Mouse (Mus musculus) embryonic facial prominence, embryonic 12.5 days (tissue): ENCODE measurements at regions not wholly inside any gene's neighbourhood (a gene's known extent, or its start where the extent isn't known, plus 50 kb on each side); places are given as distances from the start of the nearest gene placed in this dataset.
"Not testable (repeated sequence)": the region's sequence is repeated elsewhere in the genome, so short reads cannot be mapped to it uniquely, and the experiment has no call there.

ENCODE experiments used
- ATAC-seq: fragments of 200-750 bp; cut with Nextera tagmentation; 2 replicates; pipeline ENCODE4 v1.8.0; 2017; ENCODE audit not compliant: insufficient number of reproducible peaks, insufficient read depth, low FRiP score, low TSS enrichment
- H3K27ac ChIP-seq: fragments of 300-500 bp; sonication (generic); 2 replicates; pipeline ENCODE4 v1.5.1; 2016; ENCODE audit warnings: mild to moderate bottlenecking
- H3K27me3 ChIP-seq: fragments of 300-500 bp; sonication (generic); 2 replicates; pipeline ENCODE4 v1.6.1; 2016; ENCODE audit warnings: mild to moderate bottlenecking, moderate library complexity
- H3K36me3 ChIP-seq: fragments of 300-500 bp; sonication (generic); 2 replicates; pipeline ENCODE4 v1.6.1; 2016; ENCODE audit warnings: mild to moderate bottlenecking
- H3K4me1 ChIP-seq: fragments of 300-500 bp; sonication (generic); 2 replicates; pipeline ENCODE4 v1.6.1; 2016
- H3K4me2 ChIP-seq: fragments of 300-500 bp; sonication (generic); replicated peaks from 2 replicates; pipeline ENCODE4 v1.6.1; 2016; ENCODE audit warnings: mild to moderate bottlenecking, moderate library complexity
- H3K4me3 ChIP-seq: fragments of 300-500 bp; sonication (generic); 2 replicates; pipeline ENCODE4 v1.5.1; 2016; ENCODE audit warnings: mild to moderate bottlenecking
- H3K9ac ChIP-seq: fragments of 300-500 bp; sonication (generic); 2 replicates; pipeline ENCODE4 v1.6.1; 2016; ENCODE audit warnings: mild to moderate bottlenecking, moderate library complexity
- H3K9me3 ChIP-seq: fragments of 300-500 bp; sonication (generic); 2 replicates; pipeline ENCODE4 v1.6.1; 2016; ENCODE audit warnings: mild to moderate bottlenecking, moderate library complexity
- WGBS: fragments of 180-500 bp; shearing (Covaris S2); methylation state at CpG from one replicate; pipeline ENCODE4 v1.1.7; 2016; 5-methylcytosine and 5-hydroxymethylcytosine counted together

- Histone ChIP-seq H3K27ac (no peak overlapping the region), H3K4me1 (no peaks in the 10 kb centered on the region), H3K36me3 (no peaks in the 10 kb centered on the region), H3K4me3 (no peak overlapping the region), H3K27me3 (no peaks in the 10 kb centered on the region), H3K9me3 (no peaks in the 10 kb centered on the region), H3K4me2 (no peak overlapping the region), H3K9ac (no peak overlapping the region)
- no peak for ATAC-seq
- WGBS, result 90% methylated on average over 9 of the region's 9 CpGs
Measured at GRCm38 (mm10) chr3:117265790-117266189, 94.9 kb downstream of the Plppr4 start.

GRCm38 (mm10) chr3:117247833-117248232, 112.8 kb downstream of the Plppr4 start:
- H3K27ac ChIP-seq, result no peak overlapping the region
- no peak for ATAC-seq
- no peaks in the 10 kb centered on the region for H3K27me3 ChIP-seq
- H3K4me3 ChIP-seq, result no peak overlapping the region
- H3K4me2 ChIP-seq, result no peak overlapping the region
- no peaks in the 10 kb centered on the region for H3K4me1 ChIP-seq
- H3K36me3 ChIP-seq, result no peaks in the 10 kb centered on the region
- no peaks in the 10 kb centered on the region for H3K9me3 ChIP-seq
- H3K9ac ChIP-seq, result no peak overlapping the region

GRCm38 (mm10) chr3:117241810-117242209, 118.9 kb downstream of the Plppr4 start:
- Histone ChIP-seq H3K4me2 (no peak overlapping the region), H3K27me3 (no peaks in the 10 kb centered on the region), H3K36me3 (no peaks in the 10 kb centered on the region), H3K9ac (no peak overlapping the region), H3K4me3 (no peak overlapping the region), H3K9me3 (no peaks in the 10 kb centered on the region), H3K27ac (no peak overlapping the region), H3K4me1 (no peaks in the 10 kb centered on the region)
- WGBS, result 90% methylated on average over 6 of the region's 6 CpGs
- no peak for ATAC-seq

- H3K4me1 ChIP-seq, result no peaks in the 10 kb centered on the region
- no peak overlapping the region for H3K4me3 ChIP-seq
- H3K4me2 ChIP-seq, result no peak overlapping the region
- no peak for ATAC-seq
- no peak overlapping the region for H3K27ac ChIP-seq
- no peak overlapping the region for H3K9ac ChIP-seq
- H3K27me3 ChIP-seq, result no peaks in the 10 kb centered on the region
- H3K9me3 ChIP-seq, result no peaks in the 10 kb centered on the region
- 58% methylated on average over 3 of the region's 3 CpGs for WGBS
- no peaks in the 10 kb centered on the region for H3K36me3 ChIP-seq
Measured at GRCm38 (mm10) chr3:117226616-117227015, 134.1 kb downstream of the Plppr4 start.

GRCm38 (mm10) chr3:117225041-117225440, 135.6 kb downstream of the Plppr4 start:
- H3K9me3 ChIP-seq, result no peaks in the 10 kb centered on the region
- H3K36me3 ChIP-seq, result no peaks in the 10 kb centered on the region
- H3K4me2 ChIP-seq, result no peak overlapping the region
- H3K27me3 ChIP-seq, result no peaks in the 10 kb centered on the region
- no peak overlapping the region for H3K27ac ChIP-seq
- H3K4me1 ChIP-seq, result no peaks in the 10 kb centered on the region
- 86% methylated on average over 2 of the region's 2 CpGs for WGBS
- ATAC-seq, result no peak
- no peak overlapping the region for H3K9ac ChIP-seq
- no peak overlapping the region for H3K4me3 ChIP-seq

- no peak for ATAC-seq
- Histone ChIP-seq H3K4me1 (no peaks in the 10 kb centered on the region), H3K9ac (no peak overlapping the region), H3K27me3 (no peaks in the 10 kb centered on the region), H3K4me2 (no peak overlapping the region), H3K4me3 (no peak overlapping the region), H3K36me3 (no peaks in the 10 kb centered on the region), H3K9me3 (no peaks in the 10 kb centered on the region), H3K27ac (no peak overlapping the region)
- WGBS, result 67% methylated on average over 1 of the region's 1 CpGs
Measured at GRCm38 (mm10) chr3:117217952-117218351, 142.7 kb downstream of the Plppr4 start.

- H3K9ac ChIP-seq, result no peak overlapping the region
- H3K9me3 ChIP-seq, result no peaks in the 10 kb centered on the region
- no peaks in the 10 kb centered on the region for H3K36me3 ChIP-seq
- no peaks in the 10 kb centered on the region for H3K27me3 ChIP-seq
- WGBS, result 85% methylated on average over 1 of the region's 1 CpGs
- H3K4me1 ChIP-seq, result no peaks in the 10 kb centered on the region
- no peak overlapping the region for H3K27ac ChIP-seq
- no peak overlapping the region for H3K4me2 ChIP-seq
- ATAC-seq, result no peak
- H3K4me3 ChIP-seq, result no peak overlapping the region
Measured at GRCm38 (mm10) chr3:117191903-117192302, 168.8 kb downstream of the Plppr4 start.

- H3K4me3 ChIP-seq, result no peak overlapping the region
- no peaks in the 10 kb centered on the region for H3K9me3 ChIP-seq
- H3K27ac ChIP-seq, result no peak overlapping the region
- H3K4me1 ChIP-seq, result no peaks in the 10 kb centered on the region
- no peak for ATAC-seq
- WGBS, result 52% methylated on average over 3 of the region's 3 CpGs
- H3K36me3 ChIP-seq, result no peaks in the 10 kb centered on the region
- no peaks in the 10 kb centered on the region for H3K27me3 ChIP-seq
- H3K4me2 ChIP-seq, result no peak overlapping the region
- no peak overlapping the region for H3K9ac ChIP-seq
Measured at GRCm38 (mm10) chr3:117188782-117189500, 171.7 kb downstream of the Plppr4 start.

- Histone ChIP-seq H3K27me3 (no peaks in the 10 kb centered on the region), H3K4me1 (no peaks in the 10 kb centered on the region), H3K9me3 (no peaks in the 10 kb centered on the region), H3K4me2 (no peak overlapping the region), H3K9ac (no peak overlapping the region), H3K4me3 (no peak overlapping the region), H3K27ac (no peak overlapping the region), H3K36me3 (no peaks in the 10 kb centered on the region)
- WGBS, result 93% methylated on average over 4 of the region's 4 CpGs
- ATAC-seq, result no peak
Measured at GRCm38 (mm10) chr3:117183654-117184184, 177.0 kb downstream of the Plppr4 start.

- no peaks in the 10 kb centered on the region for H3K27me3 ChIP-seq
- no peak overlapping the region for H3K4me2 ChIP-seq
- ATAC-seq, result no peak
- 62% methylated on average over 2 of the region's 2 CpGs for WGBS
- no peak overlapping the region for H3K9ac ChIP-seq
- H3K4me3 ChIP-seq, result no peak overlapping the region
- no peaks in the 10 kb centered on the region for H3K36me3 ChIP-seq
- H3K4me1 ChIP-seq, result no peaks in the 10 kb centered on the region
- H3K27ac ChIP-seq, result no peak overlapping the region
- H3K9me3 ChIP-seq, result no peaks in the 10 kb centered on the region
Measured at GRCm38 (mm10) chr3:117169740-117170139, 190.9 kb downstream of the Plppr4 start.

- Histone ChIP-seq H3K36me3 (no peaks in the 10 kb centered on the region), H3K4me2 (no peak overlapping the region), H3K4me1 (peaks cover 4% of the 10 kb centered on the region; the same call in 1 of the 2 replicates), H3K27ac (peak overlapping the region; percentile 70; the same call in 1 of the 2 replicates), H3K4me3 (no peak overlapping the region), H3K9ac (no peak overlapping the region), H3K9me3 (no peaks in the 10 kb centered on the region), H3K27me3 (no peaks in the 10 kb centered on the region)
- ATAC-seq, result no peak
- WGBS, result 12% methylated on average over 1 of the region's 1 CpGs
Measured at GRCm38 (mm10) chr3:117163046-117163445, 194.3 kb upstream of the Palmd start.

- 89% methylated on average over 3 of the region's 3 CpGs for WGBS
- not testable (repeated sequence) for H3K9me3 ChIP-seq, H3K27ac ChIP-seq, H3K27me3 ChIP-seq, ATAC-seq, H3K36me3 ChIP-seq, H3K4me1 ChIP-seq, H3K4me3 ChIP-seq, H3K4me2 ChIP-seq, H3K9ac ChIP-seq
Measured at GRCm38 (mm10) chr3:117160689-117161088, 191.9 kb upstream of the Palmd start.
